Mouse (Mus musculus) neutrophil, adult 65 days (primary cell): ENCODE results near the gene Ifna1. TPM values are rescaled to one million over a fixed set of nuclear protein-coding genes. Genes with fewer than 3 reads are reported as not detected.

Experiments used
- total RNA-seq: library from RNA; stranded (reverse); gene quantifications from 2 replicates; pipeline ENCODE4 v1.2.4, GENCODE M21; 2023

Ifna1 gene
- total RNA-seq = not detected in 2 replicates

GRCm38 (mm10) chr4:88849698-88850097 is at the start of gene Ifna1:
TSS of gene Ifna1 (plus strand) at chr4:88850087.

GRCm38 (mm10) chr4:88802954-88803353 is 46.9 kb upstream of the Ifna1 start, which contains the start of gene Gm13287:
TSS of gene Gm13287 (plus strand) at chr4:88803254.

GRCm38 (mm10) chr4:88805231-88805630 is 44.7 kb upstream of the Ifna1 start, which contains the start of gene Gm13288:
TSS of gene Gm13288 (plus strand) at chr4:88805531.

GRCm38 (mm10) chr4:88815928-88816327 is 34.0 kb upstream of the Ifna1 start, which contains the start of gene Ifna7:
TSS of gene Ifna7 (plus strand) at chr4:88816228.

GRCm38 (mm10) chr4:88819659-88820058 is 30.2 kb upstream of the Ifna1 start, which contains the start of gene Ifna11:
TSS of gene Ifna11 (plus strand) at chr4:88819959.

GRCm38 (mm10) chr4:88827116-88827515 is 22.8 kb upstream of the Ifna1 start, which contains the start of gene Ifna6:
TSS of gene Ifna6 (plus strand) at chr4:88827416.

GRCm38 (mm10) chr4:88835225-88835624 is 14.7 kb upstream of the Ifna1 start, which contains the start of gene Ifna5:
TSS of gene Ifna5 (plus strand) at chr4:88835525.

GRCm38 (mm10) chr4:88841438-88841911 is 8.4 kb upstream of the Ifna1 start, which contains the start of gene Ifna4:
TSS of gene Ifna4 (plus strand) at chr4:88841861.

GRCm38 (mm10) chr4:88880101-88880500 is 30.2 kb downstream of the Ifna1 start, which contains the start of gene Ifne:
TSS of gene Ifne (minus strand) at chr4:88880201.

Other genes starting within 250 kb of the Ifna1 start
- not detected in 2 replicates for gene Ifna12, start 246.7 kb upstream of the Ifna1 start, total RNA-seq
- not detected in 2 replicates for gene C87499, start 215.7 kb upstream of the Ifna1 start, total RNA-seq
- not detected in 2 replicates for gene Ifna13, start 205.6 kb upstream of the Ifna1 start, total RNA-seq
- gene Ifna16, start 173.2 kb upstream of the Ifna1 start, total RNA-seq = not detected in 2 replicates
- not detected in 2 replicates for gene Ifna2, start 166.2 kb upstream of the Ifna1 start, total RNA-seq
- not detected in 2 replicates for gene Ifnab, start 158.7 kb upstream of the Ifna1 start, total RNA-seq
- gene Gm26566, start 128.3 kb upstream of the Ifna1 start, total RNA-seq = 0.63 TPM in 1 of 2 replicates, not detected in the other
- gene Klhl9, start 127.6 kb upstream of the Ifna1 start, total RNA-seq = 48.2 and 49.4 TPM in 2 replicates
- gene Gm13271, start 95.2 kb upstream of the Ifna1 start, total RNA-seq = not detected in 2 replicates
- gene Gm13283, start 90.0 kb upstream of the Ifna1 start, total RNA-seq = not detected in 2 replicates
- 0.54 TPM in 1 of 2 replicates, not detected in the other for gene Gm13290, start 76.3 kb upstream of the Ifna1 start, total RNA-seq
- not detected in 2 replicates for gene Gm13289, start 73.2 kb upstream of the Ifna1 start, total RNA-seq
- gene Gm13272, start 70.2 kb upstream of the Ifna1 start, total RNA-seq = not detected in 2 replicates
- not detected in 2 replicates for gene Ifnz, start 68.0 kb upstream of the Ifna1 start, total RNA-seq
- not detected in 2 replicates for gene Gm13276, start 64.4 kb upstream of the Ifna1 start, total RNA-seq
- not detected in 2 replicates for gene Gm13277, start 61.5 kb upstream of the Ifna1 start, total RNA-seq
- gene Gm13278, start 58.5 kb upstream of the Ifna1 start, total RNA-seq = not detected in 2 replicates
- gene Gm13275, start 55.6 kb upstream of the Ifna1 start, total RNA-seq = not detected in 2 replicates
- gene Gm13279, start 52.7 kb upstream of the Ifna1 start, total RNA-seq = not detected in 2 replicates
- gene Gm13285, start 50.4 kb upstream of the Ifna1 start, total RNA-seq = 0.45 TPM in 1 of 2 replicates, not detected in the other
- gene Gm13287, start 46.8 kb upstream of the Ifna1 start, total RNA-seq = not detected in 2 replicates
- not detected in 2 replicates for gene Gm13288, start 44.6 kb upstream of the Ifna1 start, total RNA-seq
- gene Ifna7, start 33.9 kb upstream of the Ifna1 start, total RNA-seq = not detected in 2 replicates
- not detected in 2 replicates for gene Ifna11, start 30.1 kb upstream of the Ifna1 start, total RNA-seq
- gene Ifna6, start 22.7 kb upstream of the Ifna1 start, total RNA-seq = not detected in 2 replicates
- not detected in 2 replicates for gene Ifna5, start 14.6 kb upstream of the Ifna1 start, total RNA-seq
- not detected in 2 replicates for gene Ifna4, start 8.2 kb upstream of the Ifna1 start, total RNA-seq
- gene Ifne, start 30.1 kb downstream of the Ifna1 start, total RNA-seq = not detected in 2 replicates